Mouse (Mus musculus): ENCODE results near the gene 6330409D20Rik. TPM values are rescaled to one million over a fixed set of nuclear protein-coding genes. Genes with fewer than 3 reads are reported as not detected.

The 6330409D20Rik gene
- polyA plus RNA-seq, 1 experiment from 2014 or later = 0.28 TPM

- no peak for DNase-seq (ENCODE audit: low spot score)
- 53% methylated on average over 4 of the region's 4 CpGs for WGBS
- Histone ChIP-seq H3K4me3 (no peak overlapping the region), H3K27me3 (ENCODE audit: insufficient read depth, poor library complexity, severe bottlenecking) (peaks cover 7% of the 10 kb centered on the region; the same call in 1 of the 2 replicates), H3K4me1 (peaks cover 69% of the 10 kb centered on the region), H3K36me3 (no peaks in the 10 kb centered on the region), H3K9me3 (no peaks in the 10 kb centered on the region), H3K27ac (peak overlapping the region; percentile 72)
These were observed 8.9 kb downstream of the 6330409D20Rik start for GRCm38 (mm10) chr2:32731911-32732310.

- Histone ChIP-seq H3K9me3 (no peaks in the 10 kb centered on the region), H3K36me3 (no peaks in the 10 kb centered on the region), H3K27me3 (ENCODE audit: insufficient read depth, poor library complexity, severe bottlenecking) (0 out of 2 replicates have a peak, but pooled peaks cover 5% of the 10 kb centered on the region), H3K4me3 (peak overlapping the region; percentile 59), H3K4me1 (peaks cover 61% of the 10 kb centered on the region), H3K27ac (peak overlapping the region; percentile 78)
- WGBS = 23% methylated on average over 11 of the region's 11 CpGs
- DNase-seq (ENCODE audit: low spot score) = no peak
These were observed 10.0 kb downstream of the 6330409D20Rik start for GRCm38 (mm10) chr2:32730854-32731253.

- 67% methylated on average over 4 of the region's 4 CpGs for WGBS
- Histone ChIP-seq H3K27me3 (ENCODE audit: insufficient read depth, poor library complexity, severe bottlenecking) (0 out of 2 replicates have a peak, but pooled peaks cover 5% of the 10 kb centered on the region), H3K36me3 (no peaks in the 10 kb centered on the region), H3K4me1 (peaks cover 49% of the 10 kb centered on the region), H3K4me3 (peak overlapping the region; percentile 59), H3K27ac (peak overlapping the region; percentile 78), H3K9me3 (no peaks in the 10 kb centered on the region)
- DNase-seq (ENCODE audit: low spot score) = no peak
These were observed 11.3 kb downstream of the 6330409D20Rik start for GRCm38 (mm10) chr2:32729547-32729946.

- WGBS = 30% methylated on average over 7 of the region's 7 CpGs
- Histone ChIP-seq H3K36me3 (no peaks in the 10 kb centered on the region), H3K27ac (peak overlapping the region; percentile 73), H3K4me1 (peaks cover 41% of the 10 kb centered on the region), H3K27me3 (ENCODE audit: insufficient read depth, poor library complexity, severe bottlenecking) (0 out of 2 replicates have a peak, but pooled peaks cover 5% of the 10 kb centered on the region), H3K9me3 (no peaks in the 10 kb centered on the region), H3K4me3 (peak overlapping the region; percentile 59)
- DNase-seq (ENCODE audit: low spot score) = no peak
These were observed 12.4 kb downstream of the 6330409D20Rik start for GRCm38 (mm10) chr2:32728463-32728862.

GRCm38 (mm10) chr2:32727435-32727834 is 13.4 kb downstream of the 6330409D20Rik start:
- 0 out of 2 replicates have a peak, but pooled peaks cover 5% of the 10 kb centered on the region for H3K27me3 ChIP-seq (ENCODE audit: insufficient read depth, poor library complexity, severe bottlenecking)
- peaks cover 37% of the 10 kb centered on the region for H3K4me1 ChIP-seq
- peak overlapping the region; percentile 59 for H3K4me3 ChIP-seq
- H3K9me3 ChIP-seq = no peaks in the 10 kb centered on the region
- peak overlapping the region; percentile 73 for H3K27ac ChIP-seq
- peak; percentile 98 for DNase-seq (ENCODE audit: low spot score)
- 0% methylated on average over 16 of the region's 16 CpGs for WGBS
- H3K36me3 ChIP-seq = no peaks in the 10 kb centered on the region

GRCm38 (mm10) chr2:32724832-32725790 is 15.7 kb downstream of the 6330409D20Rik start:
- no peak overlapping the region for H3K27ac ChIP-seq
- WGBS = 77% methylated on average over 16 of the region's 16 CpGs
- H3K27me3 ChIP-seq (ENCODE audit: insufficient read depth, poor library complexity, severe bottlenecking) = no peaks in the 10 kb centered on the region
- H3K4me1 ChIP-seq = peaks cover 35% of the 10 kb centered on the region
- H3K4me3 ChIP-seq = no peak overlapping the region
- no peak for DNase-seq (ENCODE audit: low spot score)
- no peaks in the 10 kb centered on the region for H3K9me3 ChIP-seq
- H3K36me3 ChIP-seq = no peaks in the 10 kb centered on the region

- DNase-seq (ENCODE audit: low spot score) = no peak
- no peaks in the 10 kb centered on the region for H3K9me3 ChIP-seq
- no peak overlapping the region for H3K4me3 ChIP-seq
- H3K36me3 ChIP-seq = no peaks in the 10 kb centered on the region
- H3K27me3 ChIP-seq (ENCODE audit: insufficient read depth, poor library complexity, severe bottlenecking) = no peaks in the 10 kb centered on the region
- H3K4me1 ChIP-seq = peaks cover 29% of the 10 kb centered on the region
- H3K27ac ChIP-seq = no peak overlapping the region
- WGBS = 64% methylated on average over 4 of the region's 4 CpGs
These were observed 16.7 kb downstream of the 6330409D20Rik start for GRCm38 (mm10) chr2:32724149-32724548.

- H3K27ac ChIP-seq = no peak overlapping the region
- no peak for DNase-seq (ENCODE audit: low spot score)
- H3K36me3 ChIP-seq = no peaks in the 10 kb centered on the region
- no peaks in the 10 kb centered on the region for H3K27me3 ChIP-seq (ENCODE audit: insufficient read depth, poor library complexity, severe bottlenecking)
- H3K4me1 ChIP-seq = peaks cover 28% of the 10 kb centered on the region
- WGBS = 78% methylated on average over 3 of the region's 3 CpGs
- no peak overlapping the region for H3K4me3 ChIP-seq
- no peaks in the 10 kb centered on the region for H3K9me3 ChIP-seq
These were observed 18.2 kb downstream of the 6330409D20Rik start for GRCm38 (mm10) chr2:32722581-32722980.

- H3K4me1 ChIP-seq = peaks cover 27% of the 10 kb centered on the region
- 49% methylated on average over 6 of the region's 6 CpGs for WGBS
- no peaks in the 10 kb centered on the region for H3K9me3 ChIP-seq
- DNase-seq (ENCODE audit: low spot score) = no peak
- H3K4me3 ChIP-seq = 0 out of 2 replicates have a peak overlapping the region, but pooled peaks have one; percentile 12
- no peaks in the 10 kb centered on the region for H3K27me3 ChIP-seq (ENCODE audit: insufficient read depth, poor library complexity, severe bottlenecking)
- no peaks in the 10 kb centered on the region for H3K36me3 ChIP-seq
- H3K27ac ChIP-seq = peak overlapping the region; percentile 31
These were observed 18.8 kb downstream of the 6330409D20Rik start for GRCm38 (mm10) chr2:32722046-32722445.

GRCm38 (mm10) chr2:32720681-32721229 is 20.1 kb downstream of the 6330409D20Rik start, which contains the start of gene Sh2d3c:
Gene Sh2d3c (plus strand): TSS chr2:32721055.
- 36% methylated on average over 8 of the region's 8 CpGs for WGBS
- Histone ChIP-seq H3K9me3 (no peaks in the 10 kb centered on the region), H3K4me1 (peaks cover 27% of the 10 kb centered on the region), H3K36me3 (no peaks in the 10 kb centered on the region), H3K27me3 (ENCODE audit: insufficient read depth, poor library complexity, severe bottlenecking) (no peaks in the 10 kb centered on the region), H3K4me3 (0 out of 2 replicates have a peak within 1 kb of the TSS, but pooled peaks have one; percentile 13), H3K27ac (peak within 1 kb of the TSS; percentile 57)
- no peak for DNase-seq (ENCODE audit: low spot score)

- Histone ChIP-seq H3K4me1 (peaks cover 31% of the 10 kb centered on the region), H3K4me3 (no peak overlapping the region), H3K36me3 (no peaks in the 10 kb centered on the region), H3K27me3 (ENCODE audit: insufficient read depth, poor library complexity, severe bottlenecking) (no peaks in the 10 kb centered on the region), H3K27ac (no peak overlapping the region; the same call in 1 of the 2 replicates), H3K9me3 (no peaks in the 10 kb centered on the region)
- 86% methylated on average over 3 of the region's 3 CpGs for WGBS
- no peak for DNase-seq (ENCODE audit: low spot score)
These were observed 20.8 kb downstream of the 6330409D20Rik start for GRCm38 (mm10) chr2:32720053-32720452.

- no peak for DNase-seq (ENCODE audit: low spot score)
- Histone ChIP-seq H3K36me3 (no peaks in the 10 kb centered on the region), H3K27ac (peak overlapping the region; percentile 52; the same call in 1 of the 2 replicates), H3K9me3 (no peaks in the 10 kb centered on the region), H3K4me3 (no peak overlapping the region), H3K4me1 (peaks cover 44% of the 10 kb centered on the region), H3K27me3 (ENCODE audit: insufficient read depth, poor library complexity, severe bottlenecking) (no peaks in the 10 kb centered on the region)
- 62% methylated on average over 9 of the region's 9 CpGs for WGBS
These were observed 22.1 kb downstream of the 6330409D20Rik start for GRCm38 (mm10) chr2:32718761-32719160.

- Histone ChIP-seq H3K4me3 (peak overlapping the region; percentile 27), H3K9me3 (no peaks in the 10 kb centered on the region), H3K36me3 (peaks cover 13% of the 10 kb centered on the region), H3K27ac (peak overlapping the region; percentile 98), H3K27me3 (ENCODE audit: insufficient read depth, poor library complexity, severe bottlenecking) (no peaks in the 10 kb centered on the region), H3K4me1 (peaks cover 41% of the 10 kb centered on the region)
- WGBS = 29% methylated on average over 4 of the region's 4 CpGs
- DNase-seq (ENCODE audit: low spot score) = no peak
These were observed 25.8 kb downstream of the 6330409D20Rik start for GRCm38 (mm10) chr2:32714987-32715425.
